8 mouse cellular contexts compared by ENCODE assay signal in the genomic region with DNA sequence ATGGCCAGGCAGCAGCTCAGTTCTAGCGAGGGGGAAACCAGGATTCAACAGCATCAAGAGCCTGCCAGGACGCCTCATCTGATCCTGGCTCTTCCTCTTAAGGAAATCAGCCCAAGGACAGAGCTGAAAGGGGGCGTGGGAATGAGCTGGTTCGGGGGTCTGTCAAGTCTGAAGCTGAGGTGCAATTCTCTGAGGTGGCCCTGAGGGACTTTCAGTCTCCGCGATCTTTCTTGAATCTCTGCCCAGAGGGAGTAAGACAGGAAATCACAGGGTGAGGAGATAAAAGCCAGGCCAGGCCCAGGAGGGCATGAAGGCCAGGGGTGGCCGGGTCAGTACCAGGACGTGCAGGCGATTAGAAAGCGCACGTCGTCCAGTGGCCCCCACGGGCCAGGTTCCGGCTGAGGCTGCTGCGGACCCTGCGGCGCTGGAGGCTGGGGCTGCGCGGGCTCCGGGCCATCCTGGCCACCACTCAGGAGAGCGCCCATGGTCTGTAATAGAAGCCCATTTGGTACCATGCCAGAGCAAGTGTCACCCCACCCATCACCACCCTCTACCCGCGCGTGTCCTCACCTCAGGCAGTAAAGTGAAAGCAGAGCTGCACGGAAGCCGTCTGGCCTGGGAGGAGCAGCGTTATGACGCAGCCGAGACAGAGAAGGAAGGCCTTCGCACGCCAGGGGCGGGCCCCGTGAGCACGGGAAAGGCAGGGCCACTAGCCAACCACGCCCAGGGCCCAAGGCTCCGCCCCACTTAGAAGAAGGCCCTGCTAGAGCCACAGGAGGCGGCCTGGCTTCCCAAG. TPM values are rescaled to one million over a fixed set of nuclear protein-coding genes. Genes with fewer than 3 reads are reported as not detected.
A peak's percentile ranks its signal among the peaks of the same experiment; 100 is the strongest.
DNase-seq lines count a peak whose midpoint lies in the region; ATAC-seq lines count a peak whose summit lies in the region.

No protein-coding gene starts in this region.

- H3K36me3 ChIP-seq in intestine, embryonic 14.5 days (ENCODE audit: control insufficient read depth, insufficient read depth, low read length): peaks cover 41% of the 10 kb centered on the region

- H3K4me2 ChIP-seq in intestine, embryonic 14.5 days (ENCODE audit: low read length): peak overlapping the region; percentile 96

- H3K4me1 ChIP-seq in intestine, embryonic 14.5 days (replicated peaks; ENCODE audit: control insufficient read depth, insufficient read depth, low read length): peaks cover 9% of the 10 kb centered on the region; the same call in 1 of the 2 replicates

- intact Hi-C loops in left cerebral cortex, postnatal 14 days (cut with DNase I): no loop called here

- H3K27me3 ChIP-seq in intestine, embryonic 14.5 days (replicated peaks; ENCODE audit: control insufficient read depth, insufficient read depth, low read length): no peaks in the 10 kb centered on the region

- H3K27ac ChIP-seq in intestine, embryonic 14.5 days (ENCODE audit: low read depth): peak overlapping the region; percentile 82

- 1% methylated on average over 37 of the region's 37 CpGs for WGBS in intestine, embryonic 14.5 days

- peak; percentile 98 to 99 for DNase-seq in adrenal gland, adult (ENCODE audit: inconsistent age in 2 of 2, low spot score in 1 of 2)
- peak; percentile 94 for DNase-seq in embryo, embryonic 10.5 days (ENCODE audit: low spot score)
- peak; percentile 97 for DNase-seq in gastrocnemius, postnatal 25 days
- DNase-seq in intestine, embryonic 14.5 days (ENCODE audit: low spot score): peak; percentile 94
- DNase-seq in left cerebral cortex, postnatal 14 days (ENCODE audit: low spot score in 2 of 2): peak; percentile 93
- peak; percentile 87 for DNase-seq in mesoderm, embryonic 11.5 days (ENCODE audit: low read depth, low spot score)
- peak; percentile 92 to 94 for DNase-seq in right cerebral cortex, postnatal 36 days (ENCODE audit: low spot score in 2 of 2)
- DNase-seq in yolk sac, embryonic 10.5 days (ENCODE audit: low spot score): peak; percentile 94

- ATAC-seq in intestine, embryonic 14.5 days (replicated peaks; ENCODE audit: low FRiP score, low TSS enrichment, low read depth): peak; percentile 92

- H3K4me3 ChIP-seq in intestine, embryonic 14.5 days (ENCODE audit: low read depth, low read length): peak overlapping the region; percentile 74

- no peaks in the 10 kb centered on the region for H3K9me3 ChIP-seq in intestine, embryonic 14.5 days (ENCODE audit: control insufficient read depth, low read length)

- peak overlapping the region; percentile 69 for H3K9ac ChIP-seq in intestine, embryonic 14.5 days (ENCODE audit: low read length)

RNA-seq across cellular contexts. Expression of a gene that starts 0.4 kb away (rescaled TPM):
- 10 to 100 TPM; 22.3 to 25.3 TPM for total RNA-seq in gastrocnemius, postnatal 25 days (2021)
- 12.8 and 13.2 TPM in 2 replicates for polyA plus RNA-seq in intestine, embryonic 14.5 days (2014; fragmentation: Nextera tagmentation; extraction: Ambion mirVana)
- 10 to 100 TPM; 45.7 to 50.3 TPM for total RNA-seq in left cerebral cortex, postnatal 14 days (2021)

RNA-seq across cellular contexts. Expression of a gene that starts 7.9 kb away (rescaled TPM):
- total RNA-seq in gastrocnemius, postnatal 25 days (2021): 10 to 100 TPM; 38.6 to 45.3 TPM
- polyA plus RNA-seq in intestine, embryonic 14.5 days (2014; fragmentation: Nextera tagmentation; extraction: Ambion mirVana): 251 and 255 TPM in 2 replicates
- 10 to 100 TPM; 65.3 to 67.6 TPM for total RNA-seq in left cerebral cortex, postnatal 14 days (2021)

RNA-seq across cellular contexts. Expression of a gene that starts 15.9 kb away (rescaled TPM):
- total RNA-seq in gastrocnemius, postnatal 25 days (2021): not detected
- 0.12 and 0.23 TPM in 2 replicates for polyA plus RNA-seq in intestine, embryonic 14.5 days (2014; fragmentation: Nextera tagmentation; extraction: Ambion mirVana)
- total RNA-seq in left cerebral cortex, postnatal 14 days (2021): not detected

RNA-seq across cellular contexts. Expression of a gene that starts 43.7 kb away (rescaled TPM):
- total RNA-seq in gastrocnemius, postnatal 25 days (2021): not detected
- polyA plus RNA-seq in intestine, embryonic 14.5 days (2014; fragmentation: Nextera tagmentation; extraction: Ambion mirVana): 0.28 and 0.55 TPM in 2 replicates
- 10 to 100 TPM; 45.8 to 50.0 TPM for total RNA-seq in left cerebral cortex, postnatal 14 days (2021)

Comparison
In these comparisons a context has a peak if more than half of its experiments do, and no peak if none do; other contexts are left out.
1. Peak in every context shown above with its lines: DNase-seq, ATAC-seq, H3K4me3 ChIP-seq and H3K27ac ChIP-seq.